Comparison of ENCODE assay signal across 9 mouse cellular contexts in genomic region chr5:143404148-143404930, GRCm38 (mm10). TPM values are rescaled to one million over a fixed set of nuclear protein-coding genes. Genes with fewer than 3 reads are reported as not detected.
DNase-seq lines count a peak whose midpoint lies in the region; ATAC-seq and TF ChIP-seq lines count a peak whose summit lies in the region.
"Had no signal": no experiment of that assay in that cellular context is flagged by ENCODE, and none has a peak within 500 bp of the region (broad histone marks: within the 10 kb centered on the region; RNA-seq: fewer than 3 reads in every experiment).

No protein-coding gene starts in this region.

- H3K27ac ChIP-seq in intestine, embryonic 16.5 days (ENCODE audit: low read length) = peak overlapping the region; percentile 85

- peaks cover 37% of the 10 kb centered on the region for H3K36me3 ChIP-seq in E14TG2a.4 (ENCODE audit: insufficient read depth, low read length)
- peaks cover 11% of the 10 kb centered on the region for H3K36me3 ChIP-seq in intestine, embryonic 16.5 days (ENCODE audit: control insufficient read depth, insufficient read depth, low read length)

- peak overlapping the region; percentile 51 for H3K4me2 ChIP-seq in intestine, embryonic 16.5 days (ENCODE audit: low read depth, low read length)

- H3K4me3 ChIP-seq in E14TG2a.4 (replicated peaks; ENCODE audit: low read length) = peak overlapping the region; percentile 97
- H3K4me3 ChIP-seq in intestine, embryonic 16.5 days (ENCODE audit: low read length) = peak overlapping the region; percentile 94

- H3K27me3 ChIP-seq in E14TG2a.4 (ENCODE audit: insufficient read depth, low read length) = no peaks in the 10 kb centered on the region
- H3K27me3 ChIP-seq in intestine, embryonic 16.5 days (replicated peaks; ENCODE audit: control insufficient read depth, insufficient read depth, low read length) = no peaks in the 10 kb centered on the region

- TF ChIP-seq CTCF in E14TG2a.4 (conservative IDR thresholded peaks at IDR 0.05; ENCODE audit: low read length) = no peak

- peak; percentile 18 for ATAC-seq in intestine, embryonic 16.5 days

- H3K9ac ChIP-seq in intestine, embryonic 16.5 days (ENCODE audit: low read depth, low read length) = peak overlapping the region; percentile 99

- WGBS in intestine, embryonic 16.5 days = 3% methylated on average over 34 of the region's 34 CpGs

- peaks cover 51% of the 10 kb centered on the region for H3K4me1 ChIP-seq in E14TG2a.4 (replicated peaks; ENCODE audit: low read depth, low read length)
- H3K4me1 ChIP-seq in intestine, embryonic 16.5 days (ENCODE audit: control insufficient read depth, insufficient read depth, low read length) = peaks cover 39% of the 10 kb centered on the region

- no peaks in the 10 kb centered on the region for H3K9me3 ChIP-seq in E14TG2a.4 (ENCODE audit: low read length)
- no peaks in the 10 kb centered on the region for H3K9me3 ChIP-seq in intestine, embryonic 16.5 days (ENCODE audit: control insufficient read depth, low read length)

- peak; percentile 42 for DNase-seq in cerebellum, adult 11-12 months
- DNase-seq in cerebellum, postnatal 36 days = no peak
- DNase-seq in fibroblast of lung, adult 2 months (ENCODE audit: low read depth) = peak; percentile 14
- peak; percentile 27 for DNase-seq in lung, postnatal 10 days
- DNase-seq in testis, postnatal 14 days (ENCODE audit: low spot score) = peak; percentile 54
- DNase-seq in layer of hippocampus, postnatal 36 days = no peak

RNA-seq across cellular contexts. Expression of gene Kdelr2, which starts 0.7 kb away (rescaled TPM):
- polyA plus RNA-seq in intestine, embryonic 16.5 days (2015; fragmentation: Nextera tagmentation; extraction: Ambion mirVana) = 345 and 360 TPM in 2 replicates
- 10 to 100 TPM; 32.8 to 35.9 TPM for total RNA-seq in layer of hippocampus, postnatal 36 days (2021)

RNA-seq across cellular contexts. Expression of gene Grid2ip, which starts 47.2 kb away (rescaled TPM):
- 0.09 and 0.28 TPM in 2 replicates for polyA plus RNA-seq in intestine, embryonic 16.5 days (2015; fragmentation: Nextera tagmentation; extraction: Ambion mirVana)
- 1 to 10 TPM; 1.6 to 1.8 TPM for total RNA-seq in layer of hippocampus, postnatal 36 days (2021)
- total RNA-seq: heart, postnatal 36 days had no signal

Comparison
In these comparisons a context has a peak if more than half of its experiments do, and no peak if none do; other contexts are left out.
1. DNase-seq: peak in cerebellum, adult 11-12 months (single experiment), fibroblast of lung, adult 2 months (single experiment), lung, postnatal 10 days (single experiment) and testis, postnatal 14 days (single experiment); none in cerebellum, postnatal 36 days (0 of 2) and layer of hippocampus, postnatal 36 days (0 of 2).